Mouse (Mus musculus) hindbrain, embryonic 13.5 days (tissue): ENCODE data around the gene 3110082I17Rik. TPM values are rescaled to one million over a fixed set of nuclear protein-coding genes. Genes with fewer than 3 reads are reported as not detected.

Source experiments
- ATAC-seq: fragments of 200-750 bp; cut with Nextera tagmentation; 2 replicates; pipeline ENCODE4 v1.8.0; 2017; ENCODE audit warnings: moderate TSS enrichment; ENCODE audit not compliant: low FRiP score
- H3K27ac ChIP-seq: fragments of 300-500 bp; sonication (generic); 2 replicates; pipeline ENCODE4 v1.5.1; 2015; ENCODE audit warnings: inconsistent platforms, mild to moderate bottlenecking, moderate library complexity
- H3K27me3 ChIP-seq: fragments of 300-500 bp; sonication (generic); 2 replicates; pipeline ENCODE4 v1.6.1; 2015; ENCODE audit warnings: mild to moderate bottlenecking, inconsistent platforms
- H3K36me3 ChIP-seq: fragments of 300-500 bp; sonication (generic); 2 replicates; pipeline ENCODE4 v1.6.1; 2015; ENCODE audit warnings: mild to moderate bottlenecking, inconsistent platforms
- H3K4me1 ChIP-seq: fragments of 300-500 bp; sonication (generic); replicated peaks from 2 replicates; pipeline ENCODE4 v1.6.1; 2015; ENCODE audit warnings: inconsistent platforms
- H3K4me2 ChIP-seq: fragments of 300-500 bp; sonication (generic); 2 replicates; pipeline ENCODE4 v1.6.1; 2015; ENCODE audit warnings: inconsistent platforms, mild to moderate bottlenecking, moderate library complexity
- H3K4me3 ChIP-seq: fragments of 300-500 bp; sonication (generic); 2 replicates; pipeline ENCODE4 v1.5.1; 2015; ENCODE audit warnings: mild to moderate bottlenecking, inconsistent platforms
- H3K9ac ChIP-seq: fragments of 300-500 bp; sonication (generic); 2 replicates; pipeline ENCODE4 v1.6.1; 2015; ENCODE audit warnings: mild to moderate bottlenecking, inconsistent platforms
- H3K9me3 ChIP-seq: fragments of 300-500 bp; sonication (generic); 2 replicates; pipeline ENCODE4 v1.6.1; 2016; ENCODE audit warnings: inconsistent platforms
- WGBS: fragments of 180-500 bp; shearing (Covaris S2); methylation state at CpG from one replicate; pipeline ENCODE4 v1.1.7; 2015; 5-methylcytosine and 5-hydroxymethylcytosine counted together
- polyA plus RNA-seq: library from polyadenylated mRNA; unstranded; fragments of >200 nt; fragmentation: Nextera tagmentation; extraction: Ambion mirVana; gene quantifications from 2 replicates; pipeline ENCODE4 v1.2.1, GENCODE M21; 2015

Gene 3110082I17Rik
- polyA plus RNA-seq, 1 experiment from 2014 or later = 16.2 TPM

DNA sequence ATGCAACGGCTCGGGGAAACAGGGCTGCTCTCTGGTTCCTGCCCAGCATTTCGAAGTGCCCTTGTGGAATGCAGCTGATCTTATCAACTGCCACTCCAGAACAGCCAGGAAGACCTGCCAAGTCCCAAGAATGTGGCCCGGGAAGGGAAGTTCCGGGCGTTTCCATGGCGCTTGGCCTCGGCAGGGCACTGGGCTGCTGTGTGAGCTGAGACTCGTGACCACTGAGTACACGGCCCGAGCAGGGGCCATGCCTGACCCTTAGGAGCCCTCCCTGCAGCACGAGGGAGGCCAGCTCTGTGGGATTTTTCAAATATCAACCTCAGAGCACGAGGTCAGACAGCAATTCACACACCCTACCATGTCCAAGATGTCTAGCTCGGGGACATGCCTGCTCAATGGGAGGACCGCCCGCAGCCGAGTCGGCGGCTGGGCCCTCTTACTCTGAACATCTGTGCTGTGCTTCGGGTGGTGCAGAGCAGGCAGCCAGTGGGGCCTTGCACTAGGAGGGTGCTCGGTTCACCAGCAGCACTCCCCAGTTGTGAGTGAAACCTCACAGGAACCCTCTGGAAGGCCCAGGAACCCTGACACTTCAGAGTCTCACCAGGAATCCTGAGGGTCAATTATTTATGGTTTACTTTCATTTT lies 81.2 kb downstream of the 3110082I17Rik start:
- ATAC-seq = peak; percentile 31; the same call in 1 of the 2 replicates
- no peak overlapping the region for H3K4me2 ChIP-seq
- no peaks in the 10 kb centered on the region for H3K27me3 ChIP-seq
- 45% methylated on average over 21 of the region's 21 CpGs for WGBS
- no peak overlapping the region for H3K4me3 ChIP-seq
- no peaks in the 10 kb centered on the region for H3K36me3 ChIP-seq
- H3K27ac ChIP-seq = peak overlapping the region; percentile 14; the same call in 1 of the 2 replicates
- no peak overlapping the region for H3K9ac ChIP-seq
- H3K9me3 ChIP-seq = no peaks in the 10 kb centered on the region
- peaks cover 54% of the 10 kb centered on the region for H3K4me1 ChIP-seq

GRCm38 (mm10) chr5:139378271-139378556 lies 82.1 kb downstream of the 3110082I17Rik start:
- H3K4me3 ChIP-seq = no peak overlapping the region
- H3K4me2 ChIP-seq = no peak overlapping the region
- H3K9ac ChIP-seq = peak overlapping the region; percentile 5; the same call in 1 of the 2 replicates
- peak overlapping the region; percentile 27 for H3K27ac ChIP-seq
- no peak for ATAC-seq
- whole genome bisulfite sequencing = 85% methylated on average over 7 of the region's 7 CpGs
- no peaks in the 10 kb centered on the region for H3K9me3 ChIP-seq
- no peaks in the 10 kb centered on the region for H3K27me3 ChIP-seq
- peaks cover 52% of the 10 kb centered on the region for H3K4me1 ChIP-seq
- H3K36me3 ChIP-seq = no peaks in the 10 kb centered on the region

DNA sequence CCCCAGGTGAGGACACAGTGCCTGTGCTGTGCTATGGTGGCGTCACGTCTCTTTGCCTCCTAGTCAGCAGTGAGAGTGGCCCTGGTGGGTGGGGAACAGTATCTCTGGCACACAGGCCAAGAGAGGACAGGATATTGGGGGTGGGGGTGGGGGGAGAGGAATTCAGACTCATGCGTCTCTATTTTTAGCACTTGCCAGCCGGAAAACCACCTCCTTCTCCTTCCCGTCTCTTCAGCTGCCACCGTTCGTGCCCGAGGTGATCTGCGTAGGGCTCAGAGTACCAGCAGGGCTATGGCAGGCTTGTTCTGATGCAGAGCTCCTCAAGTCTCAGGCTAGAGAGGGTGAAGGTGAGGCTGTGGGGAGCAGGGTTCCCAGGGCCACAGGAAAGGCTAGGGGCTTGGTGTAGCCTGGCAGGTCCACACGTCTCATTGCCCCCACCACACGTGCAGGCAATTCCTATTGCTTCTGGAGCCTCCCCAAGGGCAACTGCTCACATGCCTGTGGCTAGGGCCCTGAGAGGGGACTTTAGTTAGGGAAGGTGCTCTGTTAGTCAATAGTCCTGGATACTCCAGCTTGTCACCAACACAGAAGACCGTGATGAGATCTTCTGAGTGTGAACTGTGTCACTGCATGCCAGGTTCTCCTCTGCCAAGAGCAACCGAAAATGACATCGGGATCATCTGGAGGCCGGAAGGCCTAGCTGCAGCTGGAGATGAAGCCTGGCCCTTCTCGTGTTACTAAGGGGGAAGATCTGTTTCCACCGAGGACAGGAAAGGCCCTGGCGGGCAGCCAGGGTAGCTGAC lies 82.7 kb downstream of the 3110082I17Rik start, which contains the start of gene Gpr146:
Gene Gpr146, plus strand, starts transcription at position 230 of the 803 bp plus-strand sequence.
- Histone ChIP-seq H3K4me3 (no peak within 1 kb of the TSS), H3K36me3 (no peaks in the 10 kb centered on the region), H3K9me3 (no peaks in the 10 kb centered on the region), H3K4me2 (no peak within 1 kb of the TSS), H3K27ac (peak within 1 kb of the TSS; percentile 55), H3K27me3 (no peaks in the 10 kb centered on the region), H3K9ac (peak within 1 kb of the TSS; percentile 5; the same call in 1 of the 2 replicates), H3K4me1 (peaks cover 49% of the 10 kb centered on the region)
- 83% methylated on average over 18 of the region's 18 CpGs for whole genome bisulfite sequencing
- no peak for ATAC-seq

DNA sequence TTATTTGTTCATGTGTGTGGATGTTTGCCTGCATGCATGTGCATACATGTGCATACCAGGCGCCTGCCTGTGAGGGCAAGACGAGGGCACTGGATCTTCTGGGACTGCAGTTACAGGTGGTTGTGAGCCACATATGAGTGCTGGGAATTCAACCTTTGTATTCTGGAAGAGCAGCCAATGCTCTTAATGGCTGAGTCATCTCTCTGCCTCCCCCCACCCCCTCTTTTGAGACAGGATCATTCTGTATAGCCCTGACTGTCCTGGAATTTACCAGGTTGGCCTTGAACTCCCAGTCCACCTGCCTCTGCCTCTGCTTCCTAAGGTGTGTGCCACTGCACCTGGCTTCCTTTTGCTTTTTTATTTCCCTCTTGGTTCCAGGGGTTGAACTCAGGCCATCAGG lies 85.5 kb downstream of the 3110082I17Rik start:
- 87% methylated on average over 2 of the region's 2 CpGs for WGBS
- no peak overlapping the region for H3K4me2 ChIP-seq

GRCm38 (mm10) chr5:139373889-139374444 lies 86.4 kb downstream of the 3110082I17Rik start:
- H3K4me1 ChIP-seq = peaks cover 43% of the 10 kb centered on the region
- H3K4me2 ChIP-seq = no peak overlapping the region
- no peak for ATAC-seq
- no peak overlapping the region for H3K4me3 ChIP-seq
- 74% methylated on average over 6 of the region's 6 CpGs for WGBS
- no peak overlapping the region for H3K27ac ChIP-seq
- H3K9me3 ChIP-seq = no peaks in the 10 kb centered on the region
- H3K9ac ChIP-seq = no peak overlapping the region
- no peaks in the 10 kb centered on the region for H3K36me3 ChIP-seq
- H3K27me3 ChIP-seq = no peaks in the 10 kb centered on the region

More for the DNA sequence above, 85.5 kb downstream of the 3110082I17Rik start:
- Histone ChIP-seq H3K36me3 (no peaks in the 10 kb centered on the region), H3K27ac (no peak overlapping the region), H3K4me1 (peaks cover 49% of the 10 kb centered on the region), H3K9me3 (no peaks in the 10 kb centered on the region), H3K27me3 (no peaks in the 10 kb centered on the region), H3K4me3 (no peak overlapping the region), H3K9ac (no peak overlapping the region)
- ATAC-seq = no peak

DNA sequence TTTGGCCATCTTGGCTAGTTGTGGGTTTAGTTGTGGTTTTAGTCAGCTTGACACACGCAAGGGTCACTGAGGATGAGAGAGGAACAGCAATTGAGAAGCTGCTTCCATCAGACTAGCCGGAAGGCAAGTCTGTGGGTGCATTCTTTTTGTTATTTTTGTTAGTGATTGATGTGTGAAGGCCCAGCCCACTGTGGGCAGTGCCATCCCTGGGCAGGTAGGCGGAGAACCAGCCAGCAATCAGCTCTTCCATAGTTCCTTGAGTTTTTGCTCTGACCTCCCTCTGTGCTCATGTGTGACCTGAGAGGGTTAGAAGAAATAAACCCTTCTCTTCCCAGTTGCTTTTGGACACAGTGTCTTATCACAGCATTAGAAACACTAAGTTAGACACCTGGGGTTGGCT lies 87.2 kb downstream of the 3110082I17Rik start:
- no peak overlapping the region for H3K4me3 ChIP-seq
- no peaks in the 10 kb centered on the region for H3K27me3 ChIP-seq
- no peak overlapping the region for H3K27ac ChIP-seq
- peaks cover 45% of the 10 kb centered on the region for H3K4me1 ChIP-seq
- 76% methylated on average over 3 of the region's 3 CpGs for WGBS
- H3K9me3 ChIP-seq = no peaks in the 10 kb centered on the region
- no peak for ATAC-seq
- peak overlapping the region; percentile 95; the same call in 1 of the 2 replicates for H3K9ac ChIP-seq
- H3K36me3 ChIP-seq = no peaks in the 10 kb centered on the region
- no peak overlapping the region for H3K4me2 ChIP-seq

DNA sequence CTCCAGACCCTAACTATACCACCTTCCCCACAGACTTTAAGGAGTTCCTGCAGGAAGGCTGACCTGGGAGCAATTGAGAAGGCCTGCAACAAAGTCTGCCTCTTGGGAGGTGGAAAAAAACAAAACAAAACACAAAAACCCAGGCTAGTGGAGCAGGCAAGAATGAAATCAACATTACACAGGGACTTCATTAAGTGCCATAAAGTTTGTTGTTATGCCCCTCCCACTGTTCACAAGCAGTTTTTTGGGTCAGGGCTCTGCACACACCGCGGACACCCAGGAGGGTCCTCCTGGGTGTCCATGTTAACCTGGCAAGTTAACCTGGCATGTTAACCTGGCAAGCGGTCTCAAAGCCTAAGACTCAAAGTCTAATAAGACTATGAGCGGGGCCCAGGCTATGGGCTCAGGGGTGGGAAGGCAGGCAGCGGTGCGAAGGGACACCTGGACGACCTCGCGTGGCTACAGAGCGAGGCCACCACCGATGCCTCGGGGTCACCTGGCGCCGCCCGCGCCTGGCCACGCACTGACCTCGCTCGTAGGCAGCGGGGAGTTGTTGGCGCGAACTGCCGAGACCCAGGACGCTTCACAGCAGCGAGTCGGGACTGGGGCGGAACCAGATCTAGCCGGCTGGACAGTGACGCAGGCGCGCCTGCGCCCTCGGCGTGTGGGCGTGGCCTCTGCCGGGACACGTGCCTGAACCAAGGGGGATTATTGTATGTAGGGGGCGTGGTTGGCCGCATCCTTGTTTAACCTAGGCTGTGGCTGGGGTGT lies 88.5 kb downstream of the 3110082I17Rik start:
- Histone ChIP-seq H3K27ac (peak overlapping the region; percentile 87), H3K9ac (peak overlapping the region; percentile 95), H3K27me3 (no peaks in the 10 kb centered on the region), H3K9me3 (no peaks in the 10 kb centered on the region), H3K36me3 (no peaks in the 10 kb centered on the region), H3K4me2 (peak overlapping the region; percentile 81), H3K4me1 (peaks cover 37% of the 10 kb centered on the region), H3K4me3 (peak overlapping the region; percentile 65)
- peak; percentile 92 for ATAC-seq
- WGBS = 2% methylated on average over 39 of the region's 39 CpGs

DNA sequence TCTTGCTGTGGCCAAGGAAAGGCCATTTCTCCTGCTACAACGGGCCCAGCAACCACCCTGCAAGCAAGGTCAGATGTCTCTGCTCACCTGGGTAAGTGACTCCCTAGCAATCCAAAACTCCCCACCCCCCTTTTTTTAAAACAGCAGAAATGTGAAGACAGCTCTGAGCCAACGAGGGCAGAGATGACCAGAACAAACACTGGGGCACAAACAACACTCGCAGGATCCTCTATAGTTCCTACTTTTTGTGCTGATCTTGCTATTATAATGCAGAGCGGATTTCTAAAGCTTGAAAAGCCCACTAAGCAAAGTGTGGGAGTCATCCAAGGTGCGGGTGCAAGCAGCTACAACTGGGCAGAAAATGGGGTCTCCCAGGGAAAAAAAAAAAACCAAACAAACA lies 89.2 kb downstream of the 3110082I17Rik start:
- H3K27me3 ChIP-seq = no peaks in the 10 kb centered on the region
- ATAC-seq = no peak
- H3K4me2 ChIP-seq = peak overlapping the region; percentile 81
- H3K4me1 ChIP-seq = peaks cover 37% of the 10 kb centered on the region
- peak overlapping the region; percentile 95; the same call in 1 of the 2 replicates for H3K9ac ChIP-seq
- H3K36me3 ChIP-seq = no peaks in the 10 kb centered on the region
- H3K27ac ChIP-seq = no peak overlapping the region
- peak overlapping the region; percentile 65; the same call in 1 of the 2 replicates for H3K4me3 ChIP-seq
- 56% methylated on average over 5 of the region's 5 CpGs for WGBS
- H3K9me3 ChIP-seq = no peaks in the 10 kb centered on the region

DNA sequence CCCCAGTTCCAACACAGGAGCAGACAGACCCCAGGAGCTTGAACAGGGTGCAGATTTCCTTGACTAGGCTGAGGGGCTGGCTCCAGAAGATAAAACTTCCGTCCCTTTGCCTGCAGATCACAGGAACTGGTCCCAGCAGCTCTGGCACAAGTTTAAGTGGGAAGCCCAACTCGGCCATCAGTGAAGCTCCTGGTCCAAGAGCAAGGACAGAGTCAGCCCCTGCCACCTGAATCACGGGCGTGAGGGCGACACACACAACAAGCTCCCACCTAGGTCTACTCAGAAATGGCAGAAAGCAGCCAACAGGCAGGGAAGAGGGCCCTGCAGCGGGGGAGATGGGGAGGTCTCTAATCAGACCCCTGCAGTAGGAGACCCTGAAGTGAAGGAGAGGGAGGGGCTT lies 90.0 kb downstream of the 3110082I17Rik start:
- Histone ChIP-seq H3K9me3 (no peaks in the 10 kb centered on the region), H3K9ac (peak overlapping the region; percentile 95), H3K36me3 (no peaks in the 10 kb centered on the region), H3K4me3 (no peak overlapping the region), H3K27me3 (no peaks in the 10 kb centered on the region), H3K27ac (no peak overlapping the region), H3K4me2 (no peak overlapping the region), H3K4me1 (peaks cover 38% of the 10 kb centered on the region)
- 87% methylated on average over 6 of the region's 6 CpGs for WGBS
- no peak for ATAC-seq

GRCm38 (mm10) chr5:139368638-139369320 lies 91.5 kb downstream of the 3110082I17Rik start:
- WGBS = 85% methylated on average over 11 of the region's 11 CpGs
- Histone ChIP-seq H3K27me3 (no peaks in the 10 kb centered on the region), H3K4me3 (no peak overlapping the region), H3K27ac (no peak overlapping the region), H3K4me2 (no peak overlapping the region), H3K9me3 (no peaks in the 10 kb centered on the region), H3K4me1 (peaks cover 49% of the 10 kb centered on the region), H3K36me3 (no peaks in the 10 kb centered on the region), H3K9ac (no peak overlapping the region)
- no peak for ATAC-seq

DNA sequence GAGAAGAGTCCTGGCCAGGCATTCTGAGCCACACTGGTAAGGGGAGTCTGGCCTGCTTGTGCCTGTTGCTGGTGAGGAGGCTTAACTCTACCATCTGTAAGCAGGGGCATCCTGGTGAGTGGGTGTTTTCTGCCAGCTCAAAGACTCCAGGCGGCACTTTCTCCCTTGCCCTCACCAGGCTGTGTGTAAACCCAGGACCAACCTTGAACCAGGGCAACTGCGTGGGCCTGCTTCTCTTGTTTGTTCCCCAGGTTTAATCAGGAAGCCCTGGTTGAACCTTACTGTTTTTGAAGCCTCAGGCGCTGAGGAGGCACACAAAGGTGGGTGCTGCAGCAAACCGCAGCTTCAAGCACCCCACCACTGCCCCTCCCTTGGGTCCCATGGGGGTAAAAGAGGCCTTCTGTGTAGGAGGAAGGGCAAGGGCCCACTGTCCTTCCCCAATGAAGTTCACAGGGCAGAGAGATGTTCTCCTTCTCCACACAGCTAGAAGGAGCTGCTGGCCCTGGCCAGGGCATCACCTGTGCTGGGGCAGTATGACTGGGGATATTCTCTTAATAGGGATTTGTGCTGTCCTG lies 92.4 kb downstream of the 3110082I17Rik start:
- ATAC-seq = no peak
- no peaks in the 10 kb centered on the region for H3K27me3 ChIP-seq
- H3K27ac ChIP-seq = no peak overlapping the region
- H3K9ac ChIP-seq = no peak overlapping the region
- 94% methylated on average over 4 of the region's 4 CpGs for WGBS
- H3K4me2 ChIP-seq = no peak overlapping the region
- H3K36me3 ChIP-seq = no peaks in the 10 kb centered on the region
- H3K4me1 ChIP-seq = peaks cover 49% of the 10 kb centered on the region
- no peak overlapping the region for H3K4me3 ChIP-seq
- no peaks in the 10 kb centered on the region for H3K9me3 ChIP-seq
